Mouse (Mus musculus) midbrain, embryonic 14.5 days (tissue): Measurements from ENCODE around the gene Ncam1. TPM values are rescaled to one million over a fixed set of nuclear protein-coding genes. Genes with fewer than 3 reads are reported as not detected.

Experiments
- ATAC-seq: fragments of 200-750 bp; cut with Nextera tagmentation; 2 replicates; pipeline ENCODE4 v1.8.0; 2017; ENCODE audit warnings: moderate number of reproducible peaks, moderate library complexity; ENCODE audit not compliant: low FRiP score, low TSS enrichment
- DNase-seq: peaks from one replicate; pipeline ENCODE4 v3.0.0-alpha.2; 2015
- H3K27ac ChIP-seq: fragments of 300-500 bp; sonication (generic); replicated peaks from 2 replicates; pipeline ENCODE4 v1.5.1; 2014; ENCODE audit warnings: mild to moderate bottlenecking, low read depth, low read length, moderate library complexity
- H3K27me3 ChIP-seq: fragments of 300-500 bp; sonication (generic); 2 replicates; pipeline ENCODE4 v1.6.1; 2014; ENCODE audit warnings: low read length, control low read depth, mixed read lengths; ENCODE audit not compliant: control insufficient read depth, insufficient read depth
- H3K36me3 ChIP-seq: fragments of 300-500 bp; sonication (generic); 2 replicates; pipeline ENCODE4 v1.6.1; 2014; ENCODE audit warnings: low read length, control low read depth; ENCODE audit not compliant: control insufficient read depth, insufficient read depth
- H3K4me1 ChIP-seq: fragments of 300-500 bp; sonication (generic); 2 replicates; pipeline ENCODE4 v1.6.1; 2014; ENCODE audit warnings: mild to moderate bottlenecking, antibody characterized with exemption, low read length, control low read depth; ENCODE audit not compliant: control insufficient read depth, insufficient read depth
- H3K4me2 ChIP-seq: fragments of 300-500 bp; sonication (generic); 2 replicates; pipeline ENCODE4 v1.6.1; 2014; ENCODE audit warnings: mild to moderate bottlenecking, low read length, moderate library complexity
- H3K4me3 ChIP-seq: fragments of 300-500 bp; sonication (generic); replicated peaks from 2 replicates; pipeline ENCODE4 v1.5.1; 2014; ENCODE audit warnings: low read depth, low read length
- H3K9ac ChIP-seq: fragments of 300-500 bp; sonication (generic); replicated peaks from 2 replicates; pipeline ENCODE4 v1.6.1; 2014; ENCODE audit warnings: mild to moderate bottlenecking, low read length, moderate library complexity
- H3K9me3 ChIP-seq: fragments of 300-500 bp; sonication (generic); 2 replicates; pipeline ENCODE4 v1.6.1; 2016; ENCODE audit warnings: low read length, control low read depth, mixed read lengths; ENCODE audit not compliant: control insufficient read depth
- WGBS: fragments of 180-500 bp; shearing (Covaris S2); extraction: QIAGEN DNeasy Blood & Tissue Kit; methylation state at CpG from one replicate; pipeline ENCODE4 v1.1.7; 2014; 5-methylcytosine and 5-hydroxymethylcytosine counted together
- polyA plus RNA-seq: library from polyadenylated mRNA; unstranded; fragments of >200 nt; fragmentation: Nextera tagmentation; extraction: Ambion mirVana; gene quantifications from 2 replicates; pipeline ENCODE4 v1.2.1, GENCODE M21; 2014

Ncam1 gene
- polyA plus RNA-seq, 1 experiment from 2014 or later, result 389 TPM

DNA sequence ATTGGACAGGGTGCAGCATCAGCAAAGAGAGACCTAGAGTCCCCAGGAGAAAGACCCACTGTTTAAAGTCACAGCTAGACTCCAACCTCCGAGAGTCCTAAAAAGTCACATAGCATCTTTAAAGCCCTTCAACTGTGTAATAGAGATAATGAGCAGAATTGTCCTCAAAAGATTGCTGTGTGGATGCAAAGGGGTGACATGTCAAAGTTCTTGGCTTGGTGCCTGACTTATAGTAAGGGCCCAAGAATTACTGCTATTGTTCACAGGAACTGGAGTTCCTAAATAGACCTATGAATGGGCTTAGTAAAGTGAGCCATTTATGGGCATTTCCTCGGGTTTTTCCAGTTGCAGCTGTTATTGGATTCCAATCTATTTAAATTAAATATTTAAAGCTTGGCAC, 54.4 kb downstream of the Ncam1 start:
- Histone ChIP-seq H3K36me3 (no peaks in the 10 kb centered on the region), H3K4me2 (no peak overlapping the region), H3K9ac (no peak overlapping the region), H3K27ac (no peak overlapping the region), H3K27me3 (no peaks in the 10 kb centered on the region), H3K4me1 (peaks cover 27% of the 10 kb centered on the region), H3K4me3 (no peak overlapping the region), H3K9me3 (no peaks in the 10 kb centered on the region)
- ATAC-seq, result no peak
- 43% methylated on average over 2 of the region's 2 CpGs for WGBS
- no peak for DNase-seq

DNA sequence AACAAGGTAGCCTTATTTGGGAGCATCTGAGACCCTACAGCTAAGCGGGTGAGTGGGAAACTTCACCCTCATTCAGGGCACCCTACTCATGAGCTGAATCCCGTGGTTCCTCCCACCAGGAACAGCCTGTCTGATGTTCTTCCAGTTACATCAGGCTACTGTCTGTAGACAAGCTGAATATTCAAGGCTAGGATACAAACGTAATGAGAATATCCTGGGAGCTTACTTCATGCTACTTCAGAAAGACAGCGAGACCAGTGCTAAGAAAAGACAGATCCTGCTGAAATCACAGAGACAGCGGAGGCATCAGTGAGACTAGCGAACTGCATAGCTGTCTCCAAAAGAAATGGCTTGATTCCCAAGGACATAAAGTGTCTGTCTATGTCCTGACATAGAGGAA, 58.8 kb downstream of the Ncam1 start:
- WGBS, result 89% methylated on average over 6 of the region's 6 CpGs
- no peaks in the 10 kb centered on the region for H3K36me3 ChIP-seq
- H3K27ac ChIP-seq, result no peak overlapping the region

DNA sequence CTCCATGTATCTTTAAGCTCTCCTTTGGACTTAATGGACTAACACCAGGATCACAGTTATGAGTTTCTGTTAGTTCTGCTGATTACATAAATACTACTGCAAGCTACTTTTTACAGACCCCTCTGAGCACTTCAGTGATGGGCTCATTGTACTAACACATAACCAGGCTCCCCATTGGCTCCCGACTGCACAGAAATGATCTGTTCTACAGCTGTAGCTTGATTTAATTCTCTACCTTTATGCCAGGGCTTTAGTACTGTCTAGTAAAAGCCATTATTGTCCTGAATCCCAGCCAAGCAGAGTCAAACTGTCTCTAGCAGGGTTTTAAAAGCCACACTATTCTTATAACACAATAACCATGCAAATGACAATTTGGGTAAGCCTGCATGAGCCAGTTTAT, 60.2 kb downstream of the Ncam1 start:
- Histone ChIP-seq H3K9ac (no peak overlapping the region), H3K9me3 (no peaks in the 10 kb centered on the region), H3K27me3 (no peaks in the 10 kb centered on the region), H3K4me1 (peaks cover 37% of the 10 kb centered on the region), H3K4me2 (no peak overlapping the region), H3K36me3 (no peaks in the 10 kb centered on the region), H3K4me3 (no peak overlapping the region), H3K27ac (no peak overlapping the region)
- ATAC-seq, result no peak
- 10% methylated on average over 1 of the region's 1 CpGs for WGBS
- DNase-seq, result no peak

More for the DNA sequence above, 58.8 kb downstream of the Ncam1 start:
- no peak overlapping the region for H3K4me2 ChIP-seq
- no peak for DNase-seq
- H3K9ac ChIP-seq, result no peak overlapping the region
- no peaks in the 10 kb centered on the region for H3K27me3 ChIP-seq
- peaks cover 30% of the 10 kb centered on the region for H3K4me1 ChIP-seq
- H3K9me3 ChIP-seq, result no peaks in the 10 kb centered on the region
- no peak for ATAC-seq
- no peak overlapping the region for H3K4me3 ChIP-seq

DNA sequence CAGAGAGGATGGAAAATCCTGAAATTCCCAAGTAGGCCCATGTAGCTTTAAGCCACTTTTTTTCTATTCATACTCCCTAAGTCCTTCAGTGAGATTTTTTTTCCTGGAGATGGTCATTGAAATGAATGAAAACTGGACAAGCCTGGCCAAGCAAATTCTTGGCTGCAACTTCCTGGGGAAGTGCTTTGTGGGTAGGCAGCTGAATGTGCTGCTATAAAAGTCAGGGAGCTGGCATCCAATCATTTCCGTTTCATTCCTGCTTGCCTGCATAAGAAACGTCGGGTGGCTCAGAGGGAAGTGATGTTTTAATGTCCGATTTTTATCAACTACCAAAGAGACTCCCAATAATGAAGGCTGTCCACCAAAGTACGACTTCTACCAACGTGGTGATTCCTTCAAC, 61.6 kb downstream of the Ncam1 start:
- no peak for DNase-seq
- 92% methylated on average over 6 of the region's 6 CpGs for WGBS
- peaks cover 37% of the 10 kb centered on the region for H3K4me1 ChIP-seq

DNA sequence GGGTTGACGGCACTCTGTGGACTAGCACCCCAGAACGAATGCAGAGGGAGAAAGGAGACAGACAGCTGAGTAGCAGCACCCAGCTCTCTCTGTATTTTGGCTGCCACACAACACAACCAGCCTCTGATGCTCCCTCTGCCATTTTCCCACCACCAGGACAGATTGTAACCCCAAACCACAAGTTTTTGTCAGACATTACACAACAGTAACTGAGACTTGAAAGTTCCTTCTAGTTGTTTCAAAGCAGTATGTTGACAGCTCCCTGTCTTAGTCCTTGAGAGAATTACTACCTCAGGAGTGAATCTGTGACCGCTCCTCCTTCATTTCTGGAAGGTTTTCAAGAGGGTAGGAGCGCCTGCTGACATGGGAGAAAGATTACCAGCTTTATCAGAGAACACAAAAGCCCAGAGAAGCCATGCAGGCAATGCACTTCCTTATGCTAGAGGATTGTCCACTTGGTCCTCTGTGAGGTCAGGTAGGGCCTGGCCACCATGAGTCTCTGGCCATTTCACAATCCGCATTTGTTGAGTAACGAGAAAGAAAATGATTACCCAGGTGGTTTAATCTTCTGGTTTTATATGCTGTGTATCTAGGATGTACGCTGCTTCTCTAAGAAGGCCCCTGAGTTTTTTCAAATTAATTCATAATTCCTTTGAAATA, 64.2 kb downstream of the Ncam1 start:
- WGBS, result 80% methylated on average over 7 of the region's 7 CpGs
- no peak for DNase-seq

More for the DNA sequence above, 61.6 kb downstream of the Ncam1 start:
- Histone ChIP-seq H3K27me3 (no peaks in the 10 kb centered on the region), H3K27ac (no peak overlapping the region), H3K4me2 (no peak overlapping the region), H3K4me3 (no peak overlapping the region), H3K36me3 (no peaks in the 10 kb centered on the region), H3K9me3 (no peaks in the 10 kb centered on the region), H3K9ac (no peak overlapping the region)
- ATAC-seq, result no peak

DNA sequence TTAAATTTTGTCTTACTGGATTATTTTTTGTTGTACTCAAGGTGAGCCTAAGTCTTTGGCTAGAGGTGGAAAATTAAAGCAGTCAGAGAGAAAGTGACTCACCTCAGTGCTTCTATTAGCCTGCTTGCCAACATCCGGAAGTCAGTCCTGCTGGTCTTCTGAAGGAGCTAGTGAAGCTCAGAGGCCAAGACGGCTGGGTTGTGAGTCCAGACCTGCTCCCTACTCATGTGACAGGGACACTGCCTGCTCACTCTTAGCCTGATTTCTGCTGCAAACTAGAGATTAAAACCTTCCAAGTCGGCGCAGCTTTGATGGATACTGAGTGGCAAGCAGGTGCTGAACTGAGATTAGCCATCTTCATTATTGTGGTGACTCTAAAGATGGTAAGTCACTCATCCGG, 65.0 kb downstream of the Ncam1 start:
- no peaks in the 10 kb centered on the region for H3K27me3 ChIP-seq
- WGBS, result 65% methylated on average over 5 of the region's 5 CpGs
- no peak overlapping the region for H3K4me3 ChIP-seq
- H3K36me3 ChIP-seq, result no peaks in the 10 kb centered on the region
- H3K9me3 ChIP-seq, result no peaks in the 10 kb centered on the region
- H3K4me1 ChIP-seq, result peaks cover 41% of the 10 kb centered on the region
- no peak overlapping the region for H3K27ac ChIP-seq
- DNase-seq (no peak), ATAC-seq (no peak)
- no peak overlapping the region for H3K4me2 ChIP-seq
- H3K9ac ChIP-seq, result no peak overlapping the region

More for the DNA sequence above, 64.2 kb downstream of the Ncam1 start:
- H3K27me3 ChIP-seq, result no peaks in the 10 kb centered on the region
- peaks cover 41% of the 10 kb centered on the region for H3K4me1 ChIP-seq
- no peak overlapping the region for H3K9ac ChIP-seq
- no peak overlapping the region for H3K4me3 ChIP-seq
- no peak for ATAC-seq
- H3K4me2 ChIP-seq, result no peak overlapping the region
- no peaks in the 10 kb centered on the region for H3K36me3 ChIP-seq
- 0 out of 2 replicates have a peak overlapping the region, but pooled peaks have one; percentile 13 for H3K27ac ChIP-seq
- H3K9me3 ChIP-seq, result no peaks in the 10 kb centered on the region

DNA sequence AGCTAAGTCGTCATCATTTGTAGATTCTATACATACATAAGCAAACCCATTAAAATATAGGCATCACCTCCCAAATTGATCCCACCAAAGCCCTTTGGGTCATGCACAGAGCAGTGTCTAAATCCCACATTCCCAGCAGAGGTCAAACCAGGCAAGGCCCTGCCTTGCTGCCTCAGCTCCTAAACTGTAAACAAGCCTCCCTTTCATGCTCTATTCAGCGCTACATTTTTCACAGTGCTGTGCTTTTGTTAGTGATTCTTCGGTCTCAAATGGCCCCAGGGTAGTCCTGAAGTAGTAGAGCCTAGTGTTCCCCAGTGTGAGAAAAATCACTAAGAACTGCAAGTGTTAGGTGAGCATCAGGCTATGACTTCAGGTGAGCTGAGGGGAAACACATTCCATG, 69.2 kb downstream of the Ncam1 start:
- 41% methylated on average over 3 of the region's 3 CpGs for WGBS
- H3K4me3 ChIP-seq, result no peak overlapping the region
- H3K4me1 ChIP-seq, result peaks cover 38% of the 10 kb centered on the region
- ATAC-seq, result no peak
- H3K36me3 ChIP-seq, result no peaks in the 10 kb centered on the region
- H3K27me3 ChIP-seq, result no peaks in the 10 kb centered on the region
- no peak overlapping the region for H3K4me2 ChIP-seq
- no peak for DNase-seq
- no peaks in the 10 kb centered on the region for H3K9me3 ChIP-seq
- no peak overlapping the region for H3K9ac ChIP-seq
- H3K27ac ChIP-seq, result no peak overlapping the region; the same call in 1 of the 2 replicates

DNA sequence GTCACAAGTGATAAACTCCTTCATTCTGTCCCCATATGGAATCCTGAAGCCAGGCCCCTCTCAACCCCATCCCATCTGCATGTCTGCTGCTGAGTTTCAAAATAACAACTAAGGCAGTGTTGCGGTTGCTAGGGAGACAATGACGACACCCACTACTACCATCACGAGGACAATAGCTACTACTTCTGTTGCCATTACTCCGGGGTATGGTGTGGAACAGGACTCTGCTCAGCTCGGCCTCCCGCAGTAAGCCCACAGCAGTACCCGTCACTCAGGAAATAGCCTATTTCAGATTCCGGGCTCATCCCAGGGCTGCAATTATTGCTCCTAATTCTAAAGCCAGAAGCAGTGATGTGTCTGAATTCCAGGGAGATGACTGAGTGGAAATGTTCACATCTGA, 70.5 kb downstream of the Ncam1 start:
- DNase-seq (peak; percentile 51), ATAC-seq (no peak)
- Histone ChIP-seq H3K4me3 (no peak overlapping the region), H3K4me1 (peaks cover 29% of the 10 kb centered on the region), H3K27ac (no peak overlapping the region; the same call in 1 of the 2 replicates), H3K4me2 (no peak overlapping the region), H3K27me3 (no peaks in the 10 kb centered on the region), H3K36me3 (no peaks in the 10 kb centered on the region), H3K9ac (no peak overlapping the region), H3K9me3 (no peaks in the 10 kb centered on the region)
- 20% methylated on average over 8 of the region's 8 CpGs for WGBS

DNA sequence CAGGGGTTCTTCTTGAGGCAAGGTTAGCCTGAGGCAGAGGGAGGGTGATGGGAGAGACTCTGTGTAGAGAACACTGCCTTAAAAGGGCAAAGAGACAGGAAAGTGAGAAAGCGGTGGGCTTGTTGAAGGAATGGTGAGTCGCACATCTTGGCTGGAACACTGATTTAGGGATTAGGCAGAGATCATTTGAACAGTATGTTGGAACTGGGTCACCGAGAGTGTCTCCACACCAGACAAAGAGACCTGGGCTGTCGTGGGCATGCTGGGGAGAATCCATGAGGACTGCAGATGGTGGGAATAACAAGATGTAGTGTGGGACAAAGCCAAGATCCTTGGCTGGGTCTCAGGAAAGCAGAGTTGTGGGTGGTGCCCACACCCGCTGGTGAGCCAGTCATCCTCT, 76.0 kb downstream of the Ncam1 start:
- WGBS, result 83% methylated on average over 5 of the region's 5 CpGs
- no peak overlapping the region for H3K4me3 ChIP-seq
- no peak for ATAC-seq
- H3K9me3 ChIP-seq, result no peaks in the 10 kb centered on the region
- H3K4me2 ChIP-seq, result no peak overlapping the region
- H3K36me3 ChIP-seq, result peaks cover 10% of the 10 kb centered on the region; the same call in 1 of the 2 replicates
- DNase-seq, result no peak
- H3K9ac ChIP-seq, result no peak overlapping the region
- peaks cover 21% of the 10 kb centered on the region for H3K4me1 ChIP-seq
- no peaks in the 10 kb centered on the region for H3K27me3 ChIP-seq
- H3K27ac ChIP-seq, result no peak overlapping the region; the same call in 1 of the 2 replicates
